Mouse (Mus musculus) Patski (cell line): ENCODE measurements at regions not wholly inside any gene's neighbourhood (a gene's known extent, or its start where the extent isn't known, plus 50 kb on each side); places are given as distances from the start of the nearest gene placed in this dataset.

ENCODE experiments used
- ATAC-seq: fragments of 100-300 bp; one replicate; pipeline ENCODE4 v1.8.0; 2021
- CTCF ChIA-PET: fragments of 350-600 bp; sonication (Branson Sonifier 250); formaldehyde crosslinking; loops from one replicate; lab custom pipeline; 2022; ENCODE audit warnings: inconsistent platforms; lab: Charles Lee
- POLR2A ChIA-PET: fragments of 350-600 bp; sonication (Branson Sonifier 250); formaldehyde crosslinking; loops from one replicate; lab custom pipeline; 2022; ENCODE audit warnings: antibody characterized with exemption, inconsistent platforms; lab: Charles Lee
- DNase-seq: peaks from one replicate; pipeline ENCODE4 v3.0.0-alpha.2; 2011; ENCODE audit warnings: low read depth, low spot score
- H3K27me3 ChIP-seq: fragments of 371-371 bp; one replicate; pipeline ENCODE4 v1.5.1; 2021
- CTCF ChIP-seq: fragments of 100-300 bp; IDR thresholded peaks from one replicate; pipeline ENCODE4 v1.5.1; 2021
- in situ Hi-C: fragments of 300-500 bp; cut with MboI; formaldehyde crosslinking; loops from 3 replicates; pipeline ENCODE4 v1.11.1; 2018; ENCODE audit warnings: low pct_unique_long_range_greater_than_20kb, mixed read lengths

DNA sequence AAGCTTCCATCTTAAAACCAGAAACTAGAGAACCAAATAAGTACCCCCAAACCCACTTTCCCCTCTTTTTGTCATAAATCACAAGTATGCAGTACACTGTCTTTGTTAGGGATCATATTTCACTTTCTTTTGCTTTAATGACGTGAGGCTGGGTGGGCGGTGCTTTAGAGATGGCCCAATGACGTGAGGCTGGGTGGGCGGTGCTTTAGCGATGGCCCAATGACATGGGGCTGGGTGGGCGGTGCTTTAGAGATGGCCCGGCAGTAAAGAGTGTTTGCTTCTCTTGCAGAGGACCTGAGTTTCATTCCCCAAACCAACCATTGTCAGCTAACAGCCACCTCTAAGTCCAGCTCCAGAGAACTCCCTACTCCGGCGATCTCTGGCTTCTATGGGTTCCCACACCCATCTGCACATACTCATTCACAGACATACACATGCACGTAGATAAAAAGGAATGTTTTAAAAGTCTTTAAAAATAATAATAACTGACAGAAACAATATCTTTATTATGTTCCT, 59.2 kb upstream of the Siah3 start:
- ChIA-PET POLR2A (no interaction called here), CTCF (no interaction called here)
- ATAC-seq (no peak), DNase-seq (no peak)
- H3K27me3 ChIP-seq: peaks cover 10% of the 10 kb centered on the region
- TF ChIP-seq CTCF: no peak
- in situ Hi-C loops: no loop called here

DNA sequence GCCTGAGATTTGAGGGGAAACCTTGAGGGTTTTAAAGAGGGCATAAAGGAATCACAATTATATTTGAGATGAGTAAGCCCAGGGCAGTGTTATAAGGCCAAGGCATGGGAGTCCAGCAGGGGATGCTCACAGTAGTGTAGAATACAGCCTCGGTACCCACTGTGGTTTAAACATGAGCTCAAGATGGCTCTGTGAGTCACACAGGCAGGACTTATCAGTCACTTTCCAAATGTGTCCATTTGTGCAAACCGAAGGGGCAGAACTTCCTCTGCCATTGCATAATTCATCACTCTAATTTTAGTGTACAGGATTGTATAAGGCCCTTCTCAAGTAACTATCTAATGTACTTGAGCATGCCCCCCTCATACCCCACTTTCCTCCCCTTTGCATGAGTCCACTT, 56.1 kb upstream of the Siah3 start:
- in situ Hi-C loops: no loop called here
- peaks cover 4% of the 10 kb centered on the region for H3K27me3 ChIP-seq
- ATAC-seq (no peak), DNase-seq (no peak)
- TF ChIP-seq CTCF: no peak
- ChIA-PET CTCF (interaction anchor here (1.5 kb wide), 1 partner anchor 49 kb away, joined by 3 read pairs; no protein-coding TSS in a partner anchor), POLR2A (no interaction called here)

DNA sequence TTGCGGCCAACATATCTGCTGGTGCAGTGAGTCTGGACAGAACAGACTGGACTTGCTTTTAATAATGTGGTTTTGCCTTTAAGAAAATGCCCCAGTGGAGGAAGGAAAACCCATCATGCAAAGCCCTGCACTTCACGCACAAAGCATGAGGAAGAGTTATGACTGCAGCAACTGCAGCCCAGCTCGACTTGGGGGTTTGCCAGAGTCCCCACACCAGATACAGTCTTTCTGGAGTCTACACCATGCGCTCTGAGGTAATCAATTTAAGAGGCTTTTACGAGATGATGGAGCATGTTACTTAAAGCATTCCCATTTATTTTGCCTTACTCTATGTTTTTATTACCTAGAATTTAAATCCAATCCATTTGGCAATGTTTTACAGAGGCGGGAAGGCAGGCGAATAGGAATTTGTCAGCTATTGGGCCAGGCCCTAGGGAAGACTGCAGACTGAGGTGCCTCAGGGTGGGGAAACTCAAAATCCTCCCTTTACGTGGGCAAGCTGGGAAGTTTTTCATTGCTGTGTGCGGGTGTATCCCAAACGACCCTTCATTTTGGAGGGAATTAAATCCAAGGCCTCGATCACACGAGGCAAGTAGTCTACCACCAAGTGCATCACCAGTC, 53.2 kb upstream of the Siah3 start:
- TF ChIP-seq CTCF: no peak

More for the DNA sequence above, 53.2 kb upstream of the Siah3 start:
- no peak for ATAC-seq
- CTCF ChIA-PET: no interaction called here
- POLR2A ChIA-PET: no interaction called here
- peaks cover 4% of the 10 kb centered on the region for H3K27me3 ChIP-seq
- DNase-seq: no peak
- in situ Hi-C loops: no loop called here
